Mouse (Mus musculus) subcutaneous adipose tissue, adult 2 months (tissue): ENCODE results near the gene Gm20920. TPM values are rescaled to one million over a fixed set of nuclear protein-coding genes. Genes with fewer than 3 reads are reported as not detected.

Source experiments
- polyA plus RNA-seq: library from polyadenylated mRNA; depleted of rRNA; stranded (reverse); fragments of >200 nt; gene quantifications from 2 replicates; pipeline ENCODE4 v1.2.3, GENCODE M21; 2012; ENCODE audit warnings: low replicate concordance; rRNA removed

Gene Gm20920
- polyA plus RNA-seq, result not detected in 2 replicates

GRCm38 (mm10) chrY:51851820-51852219 is at the start of gene Gm20920:
TSS of gene Gm20920 (plus strand) at chrY:51852120.

